Mouse (Mus musculus) forebrain, embryonic 11.5 days (tissue): ENCODE measurements at regions not wholly inside any gene's neighbourhood (a gene's known extent, or its start where the extent isn't known, plus 50 kb on each side); places are given as distances from the start of the nearest gene placed in this dataset.

ENCODE experiments used
- ATAC-seq: fragments of 200-750 bp; cut with Nextera tagmentation; replicated peaks from 2 replicates; pipeline ENCODE4 v1.8.0; 2017; ENCODE audit warnings: moderate TSS enrichment; ENCODE audit not compliant: low FRiP score
- DNase-seq: peaks from one replicate; pipeline ENCODE4 v3.0.0-alpha.2; 2017; ENCODE audit warnings: low spot score
- H3K27ac ChIP-seq: fragments of 300-500 bp; sonication (generic); 2 replicates; pipeline ENCODE4 v1.5.1; 2014; ENCODE audit warnings: low read depth, low read length
- H3K27me3 ChIP-seq: fragments of 300-500 bp; sonication (generic); 2 replicates; pipeline ENCODE4 v1.6.1; 2014; ENCODE audit warnings: mild to moderate bottlenecking, low read length, mixed read lengths; ENCODE audit not compliant: control insufficient read depth, insufficient read depth
- H3K36me3 ChIP-seq: fragments of 300-500 bp; sonication (generic); 2 replicates; pipeline ENCODE4 v1.6.1; 2014; ENCODE audit warnings: mild to moderate bottlenecking, low read length, moderate library complexity, mixed read lengths; ENCODE audit not compliant: control insufficient read depth, insufficient read depth
- H3K4me1 ChIP-seq: fragments of 300-500 bp; sonication (generic); replicated peaks from 2 replicates; pipeline ENCODE4 v1.6.1; 2014; ENCODE audit warnings: low read length, mixed read lengths; ENCODE audit not compliant: control insufficient read depth, insufficient read depth
- H3K4me2 ChIP-seq: fragments of 300-500 bp; sonication (generic); 2 replicates; pipeline ENCODE4 v1.6.1; 2014; ENCODE audit warnings: low read depth, mild to moderate bottlenecking, low read length, moderate library complexity, mixed read lengths; ENCODE audit not compliant: severe bottlenecking
- H3K4me3 ChIP-seq: fragments of 300-500 bp; sonication (generic); 2 replicates; pipeline ENCODE4 v1.5.1; 2014; ENCODE audit warnings: low read depth, low read length
- H3K9ac ChIP-seq: fragments of 300-500 bp; sonication (generic); 2 replicates; pipeline ENCODE4 v1.6.1; 2014; ENCODE audit warnings: low read length
- H3K9me3 ChIP-seq: fragments of 300-500 bp; sonication (generic); 2 replicates; pipeline ENCODE4 v1.6.1; 2016; ENCODE audit warnings: low read length, mixed read lengths; ENCODE audit not compliant: control insufficient read depth
- WGBS: fragments of 180-500 bp; shearing (Covaris S2); extraction: QIAGEN DNeasy Blood & Tissue Kit; methylation state at CpG from one replicate; pipeline ENCODE4 v1.1.7; 2014; 5-methylcytosine and 5-hydroxymethylcytosine counted together

DNA sequence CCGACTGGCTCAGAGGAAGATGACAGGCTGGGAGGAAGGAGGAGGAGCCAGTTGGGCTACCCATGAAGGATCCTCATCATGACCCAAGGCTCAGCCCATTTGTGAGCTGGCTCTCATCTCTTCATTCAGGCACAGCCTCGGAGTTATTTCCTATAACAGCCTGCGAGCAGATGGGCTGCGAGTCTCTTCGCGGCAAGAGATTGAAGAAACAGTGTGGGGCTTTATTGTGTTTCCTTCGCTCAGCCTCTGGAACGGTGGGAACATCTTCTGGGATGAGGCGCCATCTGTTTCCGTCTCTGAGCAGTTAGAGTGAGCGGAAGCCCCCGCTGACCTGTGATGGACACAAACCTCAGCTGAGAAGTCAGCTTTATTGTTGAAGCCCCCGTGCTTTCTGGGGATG is 213.6 kb upstream of the Kcnab2 start:
- whole genome bisulfite sequencing = 78% methylated on average over 13 of the region's 13 CpGs
- no peak for ATAC-seq
- no peak overlapping the region for H3K9ac ChIP-seq

DNA sequence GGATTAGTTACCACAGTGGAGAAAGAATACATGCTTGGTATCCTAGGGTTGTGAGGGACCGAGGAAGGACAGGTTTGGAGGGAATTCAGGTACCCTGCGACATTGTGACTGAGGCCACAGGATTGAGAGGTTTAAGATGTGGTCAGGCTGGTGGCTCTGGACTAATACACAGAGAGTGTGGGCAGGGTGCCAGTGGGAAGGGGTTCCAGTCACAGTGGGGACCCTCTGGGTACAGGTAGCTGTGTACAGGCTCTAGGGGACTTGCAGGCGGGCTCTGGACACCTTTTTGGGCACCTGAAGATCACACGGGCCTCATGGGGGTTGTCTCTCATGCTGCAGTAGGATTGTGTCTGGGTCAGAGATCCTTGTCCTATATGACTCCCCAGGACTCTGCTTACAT is 213.1 kb upstream of the Kcnab2 start:
- Histone ChIP-seq H3K4me3 (no peak overlapping the region), H3K27me3 (no peaks in the 10 kb centered on the region), H3K9me3 (no peaks in the 10 kb centered on the region; the same call in 1 of the 2 replicates), H3K36me3 (no peaks in the 10 kb centered on the region), H3K4me2 (no peak overlapping the region), H3K4me1 (no peaks in the 10 kb centered on the region), H3K9ac (no peak overlapping the region), H3K27ac (no peak overlapping the region)
- WGBS = 72% methylated on average over 4 of the region's 4 CpGs
- no peak for ATAC-seq
- no peak for DNase-seq

More for the DNA sequence above, 213.6 kb upstream of the Kcnab2 start:
- Histone ChIP-seq H3K9me3 (no peaks in the 10 kb centered on the region; the same call in 1 of the 2 replicates), H3K4me2 (no peak overlapping the region), H3K4me1 (no peaks in the 10 kb centered on the region), H3K27me3 (no peaks in the 10 kb centered on the region), H3K4me3 (no peak overlapping the region), H3K36me3 (no peaks in the 10 kb centered on the region), H3K27ac (no peak overlapping the region)
- no peak for DNase-seq

DNA sequence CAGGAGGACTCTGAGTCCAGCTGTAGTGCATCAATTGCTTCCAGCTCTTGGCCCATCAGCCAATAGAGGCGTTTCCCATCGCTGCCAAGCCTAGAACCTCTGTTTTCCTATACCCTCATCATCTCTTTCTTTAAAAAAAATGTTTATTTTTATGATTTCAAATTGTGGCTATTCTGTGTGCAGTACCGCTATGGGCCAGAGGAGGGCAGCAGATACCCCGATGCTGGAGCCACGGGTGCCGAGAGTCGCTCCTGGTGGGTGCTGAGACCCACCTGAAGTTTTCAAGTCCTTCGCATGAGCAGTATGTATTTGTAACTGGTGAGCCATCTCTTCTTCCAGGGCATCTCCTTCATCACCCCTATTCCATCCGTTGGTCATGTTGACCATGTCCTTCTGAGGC is 212.2 kb upstream of the Kcnab2 start:
- Histone ChIP-seq H3K4me3 (no peak overlapping the region), H3K4me1 (no peaks in the 10 kb centered on the region), H3K9me3 (no peaks in the 10 kb centered on the region; the same call in 1 of the 2 replicates), H3K9ac (no peak overlapping the region), H3K27me3 (no peaks in the 10 kb centered on the region), H3K36me3 (no peaks in the 10 kb centered on the region), H3K4me2 (no peak overlapping the region), H3K27ac (no peak overlapping the region)
- DNase-seq = no peak
- ATAC-seq = no peak
- WGBS = 81% methylated on average over 9 of the region's 9 CpGs

DNA sequence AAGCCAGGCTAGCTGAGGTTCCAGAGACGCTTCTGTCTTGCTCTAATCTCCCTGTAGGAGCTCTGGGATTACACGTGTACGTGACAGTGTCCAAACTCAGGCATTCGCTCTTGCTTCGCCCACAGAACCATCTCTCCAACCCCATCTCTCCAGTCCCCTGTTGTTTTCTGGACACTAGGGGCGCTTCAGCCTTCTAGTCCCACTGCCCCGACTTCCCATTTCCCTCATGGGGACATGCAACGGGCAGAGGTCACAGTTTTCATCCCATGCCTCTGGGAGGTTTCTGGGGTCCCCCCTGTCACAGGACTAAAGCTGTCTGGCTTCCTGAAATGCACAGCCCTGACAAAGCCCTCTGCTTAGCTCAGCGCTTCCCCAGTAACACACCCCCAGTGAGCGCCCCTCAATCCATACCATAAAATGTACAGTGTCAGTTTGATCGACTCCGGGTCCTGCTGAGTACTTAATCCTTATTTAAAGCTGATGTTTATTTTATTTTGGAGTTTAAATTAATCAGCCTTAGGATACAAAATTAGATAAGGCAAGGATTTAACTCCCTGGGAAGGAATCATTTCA is 208.9 kb upstream of the Kcnab2 start:
- Histone ChIP-seq H3K27ac (no peak overlapping the region), H3K4me2 (no peak overlapping the region), H3K27me3 (no peaks in the 10 kb centered on the region), H3K9me3 (peaks cover 2% of the 10 kb centered on the region; the same call in 1 of the 2 replicates), H3K36me3 (no peaks in the 10 kb centered on the region), H3K4me3 (no peak overlapping the region), H3K9ac (no peak overlapping the region), H3K4me1 (no peaks in the 10 kb centered on the region)
- no peak for DNase-seq
- 50% methylated on average over 12 of the region's 12 CpGs for WGBS
- ATAC-seq = no peak

DNA sequence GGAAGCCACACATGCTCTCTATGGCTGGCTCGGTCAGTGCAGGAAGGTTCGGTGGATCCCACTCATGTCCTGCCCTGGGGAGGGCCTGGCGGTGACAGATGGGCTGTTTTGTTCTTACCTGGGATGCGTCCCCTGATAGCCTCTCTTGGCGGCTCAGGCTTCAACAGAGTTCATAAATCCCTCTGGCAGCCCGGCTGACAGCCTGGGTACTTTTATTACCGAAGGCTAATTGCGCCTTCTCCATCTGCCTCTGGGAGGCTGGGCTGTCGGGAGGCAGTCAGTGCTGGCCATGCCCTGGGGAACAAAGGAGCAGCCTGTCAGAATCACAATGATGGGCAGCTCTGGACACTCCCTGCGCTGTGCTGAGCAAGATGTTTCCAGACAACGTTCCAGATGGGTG is 196.5 kb upstream of the Kcnab2 start:
- H3K9me3 ChIP-seq = no peaks in the 10 kb centered on the region
- ATAC-seq = peak; percentile 61; the same call in 1 of the 2 replicates
- H3K27ac ChIP-seq = no peak overlapping the region
- H3K27me3 ChIP-seq = no peaks in the 10 kb centered on the region
- H3K4me2 ChIP-seq = no peak overlapping the region
- WGBS = 53% methylated on average over 11 of the region's 11 CpGs
- no peak overlapping the region for H3K4me3 ChIP-seq
- H3K4me1 ChIP-seq = no peaks in the 10 kb centered on the region
- H3K9ac ChIP-seq = no peak overlapping the region
- no peak for DNase-seq
- no peaks in the 10 kb centered on the region for H3K36me3 ChIP-seq

DNA sequence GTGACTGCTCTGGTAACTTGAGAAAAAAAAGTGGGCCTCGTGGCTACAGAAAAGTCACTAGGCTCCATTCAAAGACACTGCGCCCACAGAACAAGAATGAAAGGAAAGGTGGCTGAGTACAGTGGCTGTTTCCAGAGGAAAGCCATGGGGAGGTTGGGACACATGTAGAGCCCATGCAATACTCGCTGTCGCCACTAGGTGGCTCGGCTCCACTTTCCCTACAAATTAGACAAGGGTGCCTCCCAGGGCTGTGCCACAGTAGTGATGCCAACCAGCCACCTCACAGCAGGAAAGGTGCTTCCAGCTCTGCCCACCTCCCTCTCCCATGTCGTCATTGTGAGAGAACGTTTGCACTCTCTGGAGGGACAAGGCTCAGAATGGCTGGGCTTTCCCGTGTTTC is 185.8 kb upstream of the Kcnab2 start:
- H3K9ac ChIP-seq = no peak overlapping the region
- H3K27ac ChIP-seq = no peak overlapping the region
- no peak overlapping the region for H3K4me2 ChIP-seq
- WGBS = 44% methylated on average over 8 of the region's 8 CpGs
- no peaks in the 10 kb centered on the region for H3K4me1 ChIP-seq
- DNase-seq (peak; percentile 65), ATAC-seq (no peak)
- H3K27me3 ChIP-seq = no peaks in the 10 kb centered on the region
- no peaks in the 10 kb centered on the region for H3K9me3 ChIP-seq
- no peaks in the 10 kb centered on the region for H3K36me3 ChIP-seq
- no peak overlapping the region for H3K4me3 ChIP-seq

DNA sequence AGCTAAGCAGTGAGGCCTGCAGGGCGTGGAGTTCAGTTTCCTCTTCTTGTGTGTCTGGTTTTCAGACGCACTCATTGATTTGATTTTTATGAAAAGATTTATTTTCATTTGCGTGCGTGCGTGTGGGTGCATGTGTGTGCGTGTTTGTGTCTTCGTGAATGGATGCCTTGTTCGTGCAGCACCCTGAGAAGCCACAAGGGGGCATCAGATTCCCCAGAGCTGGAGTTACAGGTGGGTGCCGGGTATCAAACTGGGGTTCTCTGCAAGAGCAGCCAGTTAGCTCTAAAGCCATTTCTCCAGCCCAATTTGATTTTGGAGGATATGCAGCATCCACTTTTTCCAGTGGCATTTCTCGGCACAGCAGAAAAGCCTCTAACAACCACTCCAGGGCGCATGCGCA is 185.4 kb upstream of the Kcnab2 start:
- 95% methylated on average over 12 of the region's 12 CpGs for WGBS
- Histone ChIP-seq H3K4me3 (no peak overlapping the region), H3K27ac (no peak overlapping the region), H3K4me1 (no peaks in the 10 kb centered on the region), H3K9me3 (no peaks in the 10 kb centered on the region), H3K9ac (no peak overlapping the region), H3K36me3 (no peaks in the 10 kb centered on the region), H3K4me2 (no peak overlapping the region), H3K27me3 (no peaks in the 10 kb centered on the region)
- DNase-seq (no peak), ATAC-seq (no peak)

DNA sequence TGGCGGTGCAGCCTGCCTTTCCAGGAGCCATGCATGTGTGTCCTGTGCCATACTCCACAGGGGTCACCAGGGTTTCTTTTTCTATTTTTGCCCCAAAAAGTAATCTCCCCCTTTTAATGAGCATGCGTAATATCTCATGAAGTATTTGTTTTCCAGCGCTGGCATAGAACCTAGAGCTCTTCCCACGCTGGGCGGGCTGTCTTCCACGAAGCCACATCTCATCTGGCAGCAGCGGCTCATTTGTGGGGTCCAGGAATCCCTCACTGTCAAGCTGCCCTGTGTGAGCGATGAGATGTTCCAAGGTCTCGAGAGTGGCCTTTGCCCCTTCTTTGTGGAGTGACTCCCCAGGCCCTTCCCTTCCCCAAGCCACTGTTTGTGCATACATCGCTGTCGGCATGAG is 184.8 kb upstream of the Kcnab2 start:
- Histone ChIP-seq H3K4me1 (no peaks in the 10 kb centered on the region), H3K27me3 (no peaks in the 10 kb centered on the region), H3K27ac (no peak overlapping the region), H3K36me3 (no peaks in the 10 kb centered on the region), H3K9ac (no peak overlapping the region), H3K4me2 (no peak overlapping the region), H3K9me3 (no peaks in the 10 kb centered on the region), H3K4me3 (no peak overlapping the region)
- DNase-seq (no peak), ATAC-seq (no peak)
- WGBS = 91% methylated on average over 11 of the region's 11 CpGs

DNA sequence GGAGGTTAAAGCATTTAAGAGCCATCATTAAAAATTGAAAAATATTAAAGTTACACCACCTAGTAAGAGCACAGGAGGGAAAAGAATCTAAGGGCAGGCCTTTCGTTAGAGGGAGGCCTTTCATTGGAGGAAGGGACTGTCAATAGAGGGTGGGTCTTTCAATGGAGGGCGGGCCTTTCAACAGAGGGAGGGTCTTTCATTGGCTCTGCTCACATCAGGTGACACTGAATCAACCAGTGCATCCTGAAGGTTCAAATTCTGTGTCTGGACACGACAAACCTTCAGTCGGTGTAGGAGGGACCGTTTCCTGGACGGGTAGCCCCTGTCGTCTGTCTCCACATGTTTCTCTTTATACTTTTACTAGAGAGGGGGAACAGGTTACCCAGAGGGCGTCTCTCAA is 172.5 kb upstream of the Kcnab2 start:
- H3K27ac ChIP-seq = no peak overlapping the region
- no peaks in the 10 kb centered on the region for H3K9me3 ChIP-seq
- no peak overlapping the region for H3K9ac ChIP-seq
- ATAC-seq = no peak
- no peaks in the 10 kb centered on the region for H3K4me1 ChIP-seq
- H3K27me3 ChIP-seq = no peaks in the 10 kb centered on the region
- no peak overlapping the region for H3K4me2 ChIP-seq
- no peak overlapping the region for H3K4me3 ChIP-seq
- H3K36me3 ChIP-seq = no peaks in the 10 kb centered on the region
- no peak for DNase-seq
- WGBS = 81% methylated on average over 8 of the region's 8 CpGs
